Mouse (Mus musculus): ENCODE measurements around the gene Gm21616. TPM values are rescaled to one million over a fixed set of nuclear protein-coding genes. Genes with fewer than 3 reads are reported as not detected.
"Not testable (repeated sequence)": the region's sequence is repeated elsewhere in the genome, so short reads cannot be mapped to it uniquely, and the experiment has no call there.

Gm21616 gene
- not detected in 2 replicates for polyA plus RNA-seq (2012; rRNA removed)

- H3K4me1 ChIP-seq (ENCODE audit: control insufficient read depth, insufficient read depth, insufficient read length, low read length), result not testable (repeated sequence)
- no CpG with 5 or more reads among the region's 4 CpGs for WGBS
Measured at GRCm38 (mm10) chrX:125435242-125435641, at the start of gene Gm21616. Gm21616 (plus strand) TSS chrX:125435542.

More at GRCm38 (mm10) chrX:125435242-125435641, at the start of gene Gm21616:
- not testable (repeated sequence) for H3K4me3 ChIP-seq (ENCODE audit: low read depth, low read length); H3K36me3 ChIP-seq (ENCODE audit: control insufficient read depth, insufficient read depth, low read length); H3K27me3 ChIP-seq (ENCODE audit: control insufficient read depth, insufficient read depth, low read length); H3K27ac ChIP-seq (ENCODE audit: insufficient read depth, low read depth, low read length)
